Mouse (Mus musculus): ENCODE data around the gene Ssr3. TPM values are rescaled to one million over a fixed set of nuclear protein-coding genes. Genes with fewer than 3 reads are reported as not detected.

Gene Ssr3
- polyA plus RNA-seq (2015; fragmentation: Nextera tagmentation; extraction: Ambion mirVana): 307 and 308 TPM in 2 replicates

DNA sequence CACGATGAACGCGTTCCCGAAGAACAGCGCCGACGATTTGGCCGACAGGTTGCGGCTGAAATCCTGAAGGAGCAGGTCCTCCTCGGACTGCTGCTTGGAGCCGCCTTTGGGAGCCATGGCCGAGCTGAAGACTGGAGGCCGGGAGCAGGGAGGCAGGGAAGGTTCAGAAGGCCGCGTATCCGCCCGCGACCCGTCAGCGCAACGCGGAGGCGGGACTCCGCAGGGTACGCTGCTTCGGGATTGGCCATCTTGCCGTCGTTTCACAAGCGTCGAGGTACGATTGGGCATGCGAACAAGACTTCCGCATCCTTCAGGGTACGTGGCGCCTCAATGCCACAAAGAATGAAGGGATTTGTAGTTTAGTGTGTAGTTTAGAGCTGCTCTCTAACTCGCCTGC, at the start of gene Ssr3:
Gene Ssr3, minus strand, starts transcription at position 203 of the 397 bp plus-strand sequence.
- H3K36me3 ChIP-seq (ENCODE audit: insufficient read depth, low read length): peaks cover 25% of the 10 kb centered on the region
- peak within 1 kb of the TSS; percentile 95 for H3K9ac ChIP-seq (replicated peaks; ENCODE audit: low read length)
- no peaks in the 10 kb centered on the region for H3K9me3 ChIP-seq (ENCODE audit: low read length)
- peak; percentile 99 for ATAC-seq (ENCODE audit: low FRiP score, low TSS enrichment)
- peak within 1 kb of the TSS; percentile 69 for H3K4me2 ChIP-seq (replicated peaks; ENCODE audit: low read depth, low read length)
- H3K27me3 ChIP-seq (ENCODE audit: insufficient read depth, low read length): no peaks in the 10 kb centered on the region
- H3K27ac ChIP-seq (ENCODE audit: low read length): peak within 1 kb of the TSS; percentile 95
- H3K4me1 ChIP-seq (ENCODE audit: insufficient read depth, low read length): peaks cover 5% of the 10 kb centered on the region; the same call in 1 of the 2 replicates
- WGBS: under 1% methylated on average over 36 of the region's 36 CpGs
- H3K4me3 ChIP-seq (ENCODE audit: low read length): peak within 1 kb of the TSS; percentile 94

DNA sequence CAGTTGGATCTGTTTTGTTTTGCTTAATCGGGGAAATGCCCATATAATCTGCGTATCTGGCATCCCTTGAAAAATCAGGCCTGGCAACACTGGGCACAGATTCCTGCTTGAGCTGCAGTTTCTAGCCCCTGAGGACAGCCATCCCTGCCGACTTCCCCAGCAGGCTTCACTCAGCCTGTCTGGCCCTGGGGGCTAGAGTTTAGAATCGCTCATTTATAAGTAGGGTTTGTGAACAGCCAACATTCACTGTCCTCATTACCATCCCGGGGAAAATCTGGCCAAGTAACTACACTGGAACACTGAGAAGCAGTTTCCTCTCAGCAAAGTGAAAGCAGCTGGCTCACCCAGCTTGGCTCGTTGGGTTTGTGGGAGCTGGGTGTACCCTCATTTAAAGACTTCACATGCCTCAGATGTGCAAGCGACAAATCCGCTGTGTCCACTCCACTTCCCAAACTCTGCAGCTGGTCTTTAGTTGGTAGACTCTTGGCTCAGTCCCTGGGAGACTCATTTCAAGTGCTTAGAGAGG, 49.2 kb upstream of the Ssr3 start:
- H3K4me1 ChIP-seq (ENCODE audit: insufficient read depth, low read length): peaks cover 13% of the 10 kb centered on the region
- no peak overlapping the region for H3K4me2 ChIP-seq (replicated peaks; ENCODE audit: low read depth, low read length)
- 0 out of 2 replicates have a peak, but pooled peaks have one; percentile 12 for ATAC-seq (ENCODE audit: low FRiP score, low TSS enrichment)
- WGBS: 60% methylated on average over 8 of the region's 8 CpGs
- H3K27ac ChIP-seq (ENCODE audit: low read length): peak overlapping the region; percentile 40; the same call in 1 of the 2 replicates
- no peak overlapping the region for H3K9ac ChIP-seq (replicated peaks; ENCODE audit: low read length)
- H3K36me3 ChIP-seq (ENCODE audit: insufficient read depth, low read length): no peaks in the 10 kb centered on the region
- H3K9me3 ChIP-seq (ENCODE audit: low read length): no peaks in the 10 kb centered on the region
- H3K27me3 ChIP-seq (ENCODE audit: insufficient read depth, low read length): no peaks in the 10 kb centered on the region
- no peak overlapping the region for H3K4me3 ChIP-seq (ENCODE audit: low read length)

DNA sequence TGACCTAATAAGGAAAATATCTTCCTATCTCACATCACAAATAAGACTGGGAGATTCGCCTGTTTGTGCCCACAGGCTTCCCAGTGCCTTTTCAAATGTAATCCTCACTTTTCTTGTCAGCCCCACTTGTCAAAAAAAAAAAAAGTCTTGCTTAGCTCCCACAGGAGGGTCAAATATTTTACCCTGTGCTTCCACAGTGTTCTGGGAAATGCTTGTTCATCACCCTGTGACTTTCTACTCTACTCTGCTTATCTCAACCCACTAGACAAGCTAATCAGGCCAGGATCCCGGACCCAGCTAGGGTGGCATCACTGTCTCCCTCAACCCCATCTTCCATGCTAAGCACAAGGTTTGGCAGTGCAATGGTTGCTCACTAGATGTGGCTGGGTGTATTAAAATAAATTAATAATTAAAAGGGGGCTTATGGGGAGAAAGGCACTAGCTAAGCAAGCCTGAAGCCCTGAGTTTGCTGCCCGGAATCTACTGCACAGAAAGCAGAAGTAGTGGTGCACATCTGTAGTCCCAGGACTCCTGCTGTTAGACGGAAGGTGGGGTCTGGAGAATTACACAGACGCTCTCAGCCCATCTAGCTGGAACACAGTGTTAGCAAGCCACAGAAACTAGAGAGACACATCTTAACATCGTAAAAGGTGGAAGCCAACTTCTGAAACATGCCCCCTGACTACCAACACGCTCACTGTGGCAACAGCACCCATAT, 46.2 kb upstream of the Ssr3 start:
- no peaks in the 10 kb centered on the region for H3K36me3 ChIP-seq (ENCODE audit: insufficient read depth, low read length)
- H3K4me1 ChIP-seq (ENCODE audit: insufficient read depth, low read length): peaks cover 13% of the 10 kb centered on the region
- no peaks in the 10 kb centered on the region for H3K9me3 ChIP-seq (ENCODE audit: low read length)
- H3K4me2 ChIP-seq (replicated peaks; ENCODE audit: low read depth, low read length): no peak overlapping the region
- no peaks in the 10 kb centered on the region for H3K27me3 ChIP-seq (ENCODE audit: insufficient read depth, low read length)
- H3K9ac ChIP-seq (replicated peaks; ENCODE audit: low read length): no peak overlapping the region
- no peak for ATAC-seq (ENCODE audit: low FRiP score, low TSS enrichment)
- no peak overlapping the region for H3K4me3 ChIP-seq (ENCODE audit: low read length)
- WGBS: 87% methylated on average over 7 of the region's 7 CpGs
- no peak overlapping the region for H3K27ac ChIP-seq (ENCODE audit: low read length)

DNA sequence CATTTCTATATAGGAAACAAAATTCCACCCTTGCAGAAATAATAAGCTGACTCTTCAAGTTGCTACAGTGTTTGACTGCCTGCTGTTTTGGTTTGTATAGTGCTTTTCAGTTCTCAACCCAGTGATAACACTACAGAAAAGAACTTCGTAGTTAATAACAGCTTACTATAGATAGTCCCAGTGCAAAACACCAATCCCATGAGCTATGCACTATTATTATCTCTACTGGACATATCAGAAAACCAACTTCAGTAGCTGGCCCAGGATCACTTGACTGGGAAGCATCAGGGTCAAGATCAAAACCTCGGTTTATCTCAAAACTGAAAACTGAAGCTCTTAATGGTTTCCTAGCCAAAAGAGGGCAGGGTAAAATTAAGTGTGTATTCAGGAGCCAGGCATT, 43.4 kb upstream of the Ssr3 start:
- Histone ChIP-seq H3K27ac (ENCODE audit: low read length) (no peak overlapping the region), H3K27me3 (ENCODE audit: insufficient read depth, low read length) (no peaks in the 10 kb centered on the region), H3K36me3 (ENCODE audit: insufficient read depth, low read length) (no peaks in the 10 kb centered on the region), H3K4me2 (replicated peaks; ENCODE audit: low read depth, low read length) (no peak overlapping the region), H3K9ac (replicated peaks; ENCODE audit: low read length) (no peak overlapping the region), H3K4me1 (ENCODE audit: insufficient read depth, low read length) (no peaks in the 10 kb centered on the region), H3K9me3 (ENCODE audit: low read length) (no peaks in the 10 kb centered on the region), H3K4me3 (ENCODE audit: low read length) (no peak overlapping the region)
- no peak for ATAC-seq (ENCODE audit: low FRiP score, low TSS enrichment)
- WGBS: 82% methylated on average over 2 of the region's 2 CpGs

DNA sequence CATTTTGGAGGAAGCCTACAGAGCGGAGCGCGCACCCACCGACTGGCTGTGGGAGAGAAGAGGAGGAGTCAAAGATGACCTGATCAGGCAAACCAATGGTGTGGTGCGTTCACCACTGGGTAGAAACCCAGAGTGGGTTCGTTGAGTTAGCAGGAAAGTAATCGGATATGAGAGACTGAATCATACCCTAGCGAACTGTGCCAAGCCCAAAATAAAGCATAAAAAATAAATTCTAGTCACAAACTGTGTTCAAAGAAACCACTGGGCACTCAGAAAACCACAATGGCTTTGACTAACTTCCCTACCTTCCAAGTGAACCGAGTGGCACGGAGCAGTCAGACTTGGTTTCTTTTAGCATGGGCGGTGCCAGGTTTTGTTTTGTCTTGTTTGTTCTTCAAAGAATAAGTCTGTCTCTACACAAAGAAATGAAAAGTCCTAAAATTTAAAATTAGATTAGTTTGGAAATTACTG, 42.7 kb upstream of the Ssr3 start:
- Histone ChIP-seq H3K4me3 (ENCODE audit: low read length) (no peak overlapping the region), H3K36me3 (ENCODE audit: insufficient read depth, low read length) (no peaks in the 10 kb centered on the region), H3K4me1 (ENCODE audit: insufficient read depth, low read length) (no peaks in the 10 kb centered on the region), H3K9ac (replicated peaks; ENCODE audit: low read length) (no peak overlapping the region), H3K27ac (ENCODE audit: low read length) (no peak overlapping the region), H3K9me3 (ENCODE audit: low read length) (no peaks in the 10 kb centered on the region), H3K4me2 (replicated peaks; ENCODE audit: low read depth, low read length) (no peak overlapping the region), H3K27me3 (ENCODE audit: insufficient read depth, low read length) (no peaks in the 10 kb centered on the region)
- no peak for ATAC-seq (ENCODE audit: low FRiP score, low TSS enrichment)
- 90% methylated on average over 11 of the region's 11 CpGs for WGBS

DNA sequence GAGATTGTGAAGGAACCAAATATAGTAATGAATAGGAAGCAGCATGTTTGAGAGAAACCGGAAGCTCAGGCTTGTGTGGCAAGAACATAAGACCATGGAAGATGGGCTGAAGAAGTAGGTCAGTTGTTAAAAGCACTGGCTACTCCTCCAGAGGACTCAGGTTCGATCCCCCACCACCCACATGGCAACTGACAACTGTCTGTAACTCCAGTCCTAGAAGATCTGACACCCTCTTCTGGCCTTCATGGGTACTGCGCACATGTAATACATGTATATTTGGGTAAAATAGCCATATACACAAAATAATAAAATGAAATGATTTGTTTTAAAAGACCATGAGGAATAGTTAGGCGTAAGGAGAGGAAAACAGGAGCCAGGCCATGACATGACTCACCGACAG, 39.8 kb upstream of the Ssr3 start:
- WGBS: 93% methylated on average over 5 of the region's 5 CpGs
- H3K9ac ChIP-seq (replicated peaks; ENCODE audit: low read length): no peak overlapping the region
- H3K27me3 ChIP-seq (ENCODE audit: insufficient read depth, low read length): no peaks in the 10 kb centered on the region
- no peak for ATAC-seq (ENCODE audit: low FRiP score, low TSS enrichment)
- no peaks in the 10 kb centered on the region for H3K36me3 ChIP-seq (ENCODE audit: insufficient read depth, low read length)
- no peaks in the 10 kb centered on the region for H3K9me3 ChIP-seq (ENCODE audit: low read length)
- no peak overlapping the region for H3K27ac ChIP-seq (ENCODE audit: low read length)
- no peak overlapping the region for H3K4me2 ChIP-seq (replicated peaks; ENCODE audit: low read depth, low read length)
- H3K4me3 ChIP-seq (ENCODE audit: low read length): no peak overlapping the region
- no peaks in the 10 kb centered on the region for H3K4me1 ChIP-seq (ENCODE audit: insufficient read depth, low read length)

DNA sequence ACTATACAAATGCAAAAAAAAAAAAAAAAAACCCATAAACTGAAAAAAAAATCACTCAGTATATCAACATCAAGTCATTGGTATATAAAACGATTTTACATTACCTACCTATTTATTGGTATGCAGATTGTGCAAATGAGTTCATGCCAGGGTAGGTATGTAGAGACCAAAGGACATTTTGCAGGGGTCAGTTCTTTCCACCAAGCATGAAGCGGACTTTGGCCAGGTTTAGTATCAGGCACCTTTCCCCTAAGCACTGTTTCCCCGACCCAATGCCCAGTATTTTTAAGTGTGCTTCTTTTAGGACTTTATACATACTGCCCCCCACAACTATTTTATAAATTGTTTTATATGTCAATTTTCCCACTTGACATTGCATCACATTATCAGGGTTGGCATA, 27.3 kb upstream of the Ssr3 start:
- no peak for ATAC-seq (ENCODE audit: low FRiP score, low TSS enrichment)
- WGBS: 81% methylated on average over 3 of the region's 3 CpGs
- no peaks in the 10 kb centered on the region for H3K36me3 ChIP-seq (ENCODE audit: insufficient read depth, low read length)
- H3K9ac ChIP-seq (replicated peaks; ENCODE audit: low read length): no peak overlapping the region
- H3K4me3 ChIP-seq (ENCODE audit: low read length): no peak overlapping the region
- no peak overlapping the region for H3K27ac ChIP-seq (ENCODE audit: low read length)
- H3K4me1 ChIP-seq (ENCODE audit: insufficient read depth, low read length): no peaks in the 10 kb centered on the region
- H3K4me2 ChIP-seq (replicated peaks; ENCODE audit: low read depth, low read length): no peak overlapping the region
- no peaks in the 10 kb centered on the region for H3K27me3 ChIP-seq (ENCODE audit: insufficient read depth, low read length)
- no peaks in the 10 kb centered on the region for H3K9me3 ChIP-seq (ENCODE audit: low read length)

DNA sequence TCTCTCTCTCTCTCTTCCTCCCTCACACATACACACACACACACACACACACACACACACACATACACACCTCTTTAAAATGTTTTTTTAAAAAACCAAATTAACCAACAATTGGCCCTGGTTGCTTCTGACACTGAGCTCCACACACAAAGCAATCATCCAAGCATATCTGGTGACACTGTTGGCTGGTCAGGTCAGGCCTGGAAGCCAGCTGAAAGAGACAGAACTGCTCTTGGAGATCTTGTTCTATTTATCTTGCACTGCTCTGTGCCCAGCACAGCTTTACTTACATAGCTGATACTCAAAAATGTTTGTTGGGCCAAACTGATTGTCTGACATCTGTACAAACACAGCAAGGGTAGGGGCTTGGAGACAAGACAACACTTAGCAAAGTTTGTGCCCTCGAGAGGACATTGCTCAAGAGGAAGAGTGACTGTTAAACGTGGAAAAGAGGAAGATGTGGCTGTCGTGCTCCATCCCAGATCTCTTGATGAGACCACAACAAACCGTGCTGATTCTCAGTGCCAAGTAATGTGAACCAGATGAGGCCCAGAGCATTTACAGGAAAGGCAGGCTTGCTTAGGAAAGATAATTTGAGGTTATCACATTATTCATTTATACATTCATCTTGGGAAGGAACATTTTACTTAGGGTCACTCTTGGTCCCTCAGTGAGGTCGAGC, 25.6 kb upstream of the Ssr3 start:
- no peak overlapping the region for H3K9ac ChIP-seq (replicated peaks; ENCODE audit: low read length)
- H3K9me3 ChIP-seq (ENCODE audit: low read length): no peaks in the 10 kb centered on the region
- WGBS: 53% methylated on average over 5 of the region's 5 CpGs
- no peaks in the 10 kb centered on the region for H3K27me3 ChIP-seq (ENCODE audit: insufficient read depth, low read length)
- peak; percentile 63; the same call in 1 of the 2 replicates for ATAC-seq (ENCODE audit: low FRiP score, low TSS enrichment)
- H3K4me3 ChIP-seq (ENCODE audit: low read length): no peak overlapping the region
- no peaks in the 10 kb centered on the region for H3K4me1 ChIP-seq (ENCODE audit: insufficient read depth, low read length)
- no peak overlapping the region for H3K4me2 ChIP-seq (replicated peaks; ENCODE audit: low read depth, low read length)
- no peak overlapping the region for H3K27ac ChIP-seq (ENCODE audit: low read length)
- no peaks in the 10 kb centered on the region for H3K36me3 ChIP-seq (ENCODE audit: insufficient read depth, low read length)

DNA sequence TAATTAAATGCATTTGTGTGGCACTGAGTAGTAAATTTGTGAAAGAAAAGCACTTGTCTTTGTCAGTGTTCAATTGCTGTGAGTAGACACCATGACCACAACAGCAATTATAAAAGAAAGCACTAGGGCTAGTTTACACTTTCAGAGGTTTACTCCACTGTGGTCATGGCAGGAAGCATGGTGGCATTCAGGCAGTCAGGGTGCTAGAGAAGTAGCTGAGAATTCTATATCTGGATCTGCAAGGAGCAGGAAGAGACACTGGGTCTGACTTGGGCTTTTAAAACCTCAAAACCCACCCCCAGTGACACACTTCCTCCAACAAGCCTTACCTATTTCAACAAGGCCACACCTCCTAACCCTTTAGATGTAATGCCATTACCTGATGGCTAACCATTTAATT, 24.1 kb upstream of the Ssr3 start:
- H3K36me3 ChIP-seq (ENCODE audit: insufficient read depth, low read length): no peaks in the 10 kb centered on the region
- H3K9ac ChIP-seq (replicated peaks; ENCODE audit: low read length): no peak overlapping the region
- H3K4me2 ChIP-seq (replicated peaks; ENCODE audit: low read depth, low read length): no peak overlapping the region
- no peaks in the 10 kb centered on the region for H3K4me1 ChIP-seq (ENCODE audit: insufficient read depth, low read length)
- H3K4me3 ChIP-seq (ENCODE audit: low read length): no peak overlapping the region
- H3K9me3 ChIP-seq (ENCODE audit: low read length): no peaks in the 10 kb centered on the region
- no peak for ATAC-seq (ENCODE audit: low FRiP score, low TSS enrichment)
- no peaks in the 10 kb centered on the region for H3K27me3 ChIP-seq (ENCODE audit: insufficient read depth, low read length)
- H3K27ac ChIP-seq (ENCODE audit: low read length): no peak overlapping the region

DNA sequence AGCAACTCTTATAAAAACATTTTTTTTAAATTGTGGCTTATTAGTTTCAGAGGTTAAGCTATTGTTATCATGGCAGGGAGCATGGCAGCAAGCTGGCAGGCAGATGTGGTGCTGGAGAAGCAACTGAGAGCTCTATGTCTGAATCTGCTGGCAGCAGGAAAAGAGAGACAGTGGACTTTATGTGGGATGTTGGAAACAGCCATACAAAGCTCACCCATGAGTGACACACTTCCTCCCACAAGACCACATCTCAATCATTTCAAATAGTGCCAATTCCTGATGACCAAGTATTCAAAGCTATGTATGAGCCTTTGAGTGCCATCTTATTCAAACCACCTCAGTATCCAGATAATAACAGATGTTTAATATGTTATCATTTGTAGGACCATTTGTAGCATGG, 15.5 kb upstream of the Ssr3 start:
- no peak for ATAC-seq (ENCODE audit: low FRiP score, low TSS enrichment)
- H3K27ac ChIP-seq (ENCODE audit: low read length): no peak overlapping the region
- H3K36me3 ChIP-seq (ENCODE audit: insufficient read depth, low read length): no peaks in the 10 kb centered on the region
- H3K27me3 ChIP-seq (ENCODE audit: insufficient read depth, low read length): no peaks in the 10 kb centered on the region
- no peak overlapping the region for H3K9ac ChIP-seq (replicated peaks; ENCODE audit: low read length)
- no peak overlapping the region for H3K4me2 ChIP-seq (replicated peaks; ENCODE audit: low read depth, low read length)
- no peaks in the 10 kb centered on the region for H3K9me3 ChIP-seq (ENCODE audit: low read length)
- no peaks in the 10 kb centered on the region for H3K4me1 ChIP-seq (ENCODE audit: insufficient read depth, low read length)
- H3K4me3 ChIP-seq (ENCODE audit: low read length): no peak overlapping the region

Measured in kidney, embryonic 16.5 days (tissue).